Mouse (Mus musculus): ENCODE measurements around the gene Cgas. TPM values are rescaled to one million over a fixed set of nuclear protein-coding genes. Genes with fewer than 3 reads are reported as not detected.
A peak's percentile ranks its signal among the peaks of the same experiment; 100 is the strongest.

Gene Cgas
- polyA plus RNA-seq, 1 experiment = 0.79 TPM

- H3K4me3 ChIP-seq (ENCODE audit: extremely low read depth, insufficient read depth, insufficient read length) = no peak overlapping the region
- no peak overlapping the region for H3K27ac ChIP-seq (ENCODE audit: insufficient read depth, low read length)
- H3K36me3 ChIP-seq (ENCODE audit: control insufficient read depth, insufficient read depth, low read length) = peaks cover 25% of the 10 kb centered on the region
- no peaks in the 10 kb centered on the region for H3K4me1 ChIP-seq (ENCODE audit: control insufficient read depth, insufficient read depth, insufficient read length)
- 47% methylated on average over 4 of the region's 4 CpGs for WGBS
- TF ChIP-seq CTCF (IDR thresholded peaks at IDR 0.05; ENCODE audit: extremely low read depth, insufficient read depth, insufficient read length, insufficient replicate concordance) = no peak
- no peak for TF ChIP-seq POLR2A (IDR thresholded peaks at IDR 0.05; ENCODE audit: low read depth, low read length)
- DNase-seq (ENCODE audit: low read depth in 1 of 2, low spot score in 2 of 2) = no peak
- H3K27me3 ChIP-seq (ENCODE audit: control insufficient read depth, insufficient read depth, low read length) = no peaks in the 10 kb centered on the region
Observed at GRCm38 (mm10) chr9:78463337-78463736, 20.3 kb upstream of the Cgas start.

GRCm38 (mm10) chr9:78457026-78457425 lies 14.0 kb upstream of the Cgas start:
- H3K4me3 ChIP-seq (ENCODE audit: extremely low read depth, insufficient read depth, insufficient read length) = no peak overlapping the region
- DNase-seq (ENCODE audit: low read depth in 1 of 2, low spot score in 2 of 2) = no peak
- H3K4me1 ChIP-seq (ENCODE audit: control insufficient read depth, insufficient read depth, insufficient read length) = no peaks in the 10 kb centered on the region
- H3K36me3 ChIP-seq (ENCODE audit: control insufficient read depth, insufficient read depth, low read length) = peaks cover 27% of the 10 kb centered on the region
- no peak overlapping the region for H3K27ac ChIP-seq (ENCODE audit: insufficient read depth, low read length)
- no peak for TF ChIP-seq POLR2A (IDR thresholded peaks at IDR 0.05; ENCODE audit: low read depth, low read length)
- no peak for TF ChIP-seq CTCF (IDR thresholded peaks at IDR 0.05; ENCODE audit: extremely low read depth, insufficient read depth, insufficient read length, insufficient replicate concordance)
- no peaks in the 10 kb centered on the region for H3K27me3 ChIP-seq (ENCODE audit: control insufficient read depth, insufficient read depth, low read length)
- WGBS = 91% methylated on average over 8 of the region's 8 CpGs

GRCm38 (mm10) chr9:78451382-78451781 lies 8.3 kb upstream of the Cgas start:
- Histone ChIP-seq H3K4me1 (ENCODE audit: control insufficient read depth, insufficient read depth, insufficient read length) (no peaks in the 10 kb centered on the region; the same call in 1 of the 2 replicates), H3K36me3 (ENCODE audit: control insufficient read depth, insufficient read depth, low read length) (peaks cover 12% of the 10 kb centered on the region), H3K4me3 (ENCODE audit: extremely low read depth, insufficient read depth, insufficient read length) (no peak overlapping the region), H3K27me3 (ENCODE audit: control insufficient read depth, insufficient read depth, low read length) (no peaks in the 10 kb centered on the region), H3K27ac (ENCODE audit: insufficient read depth, low read length) (no peak overlapping the region)
- TF ChIP-seq CTCF (IDR thresholded peaks at IDR 0.05; ENCODE audit: extremely low read depth, insufficient read depth, insufficient read length, insufficient replicate concordance) (no peak), POLR2A (IDR thresholded peaks at IDR 0.05; ENCODE audit: low read depth, low read length) (no peak)
- DNase-seq (ENCODE audit: low read depth in 1 of 2, low spot score in 2 of 2) = peak in 1 of 2 experiments; percentile 24
- 29% methylated on average over 4 of the region's 4 CpGs for WGBS

- TF ChIP-seq POLR2A (IDR thresholded peaks at IDR 0.05; ENCODE audit: low read depth, low read length) (no peak), CTCF (IDR thresholded peaks at IDR 0.05; ENCODE audit: extremely low read depth, insufficient read depth, insufficient read length, insufficient replicate concordance) (no peak)
- H3K4me1 ChIP-seq (ENCODE audit: control insufficient read depth, insufficient read depth, insufficient read length) = no peaks in the 10 kb centered on the region; the same call in 1 of the 2 replicates
- H3K27ac ChIP-seq (ENCODE audit: insufficient read depth, low read length) = no peak overlapping the region
- H3K27me3 ChIP-seq (ENCODE audit: control insufficient read depth, insufficient read depth, low read length) = no peaks in the 10 kb centered on the region
- 87% methylated on average over 5 of the region's 5 CpGs for WGBS
- H3K4me3 ChIP-seq (ENCODE audit: extremely low read depth, insufficient read depth, insufficient read length) = no peak overlapping the region
- H3K36me3 ChIP-seq (ENCODE audit: control insufficient read depth, insufficient read depth, low read length) = peaks cover 10% of the 10 kb centered on the region
- DNase-seq (ENCODE audit: low read depth in 1 of 2, low spot score in 2 of 2) = no peak
Observed at GRCm38 (mm10) chr9:78450404-78450803, 7.4 kb upstream of the Cgas start.

GRCm38 (mm10) chr9:78447973-78448873 lies 5.2 kb upstream of the Cgas start, which contains the start of the genes Mto1 and Gm17324:
Mto1 (plus strand) TSS chr9:78448208.
Gm17324 (minus strand) TSS chr9:78448786.
- Histone ChIP-seq H3K36me3 (ENCODE audit: control insufficient read depth, insufficient read depth, low read length) (peaks cover 6% of the 10 kb centered on the region; the same call in 1 of the 2 replicates), H3K4me1 (ENCODE audit: control insufficient read depth, insufficient read depth, insufficient read length) (no peaks in the 10 kb centered on the region; the same call in 1 of the 2 replicates), H3K4me3 (ENCODE audit: extremely low read depth, insufficient read depth, insufficient read length) (peak within 1 kb of the TSS; percentile 71), H3K27ac (ENCODE audit: insufficient read depth, low read length) (peak within 1 kb of the TSS; percentile 76), H3K27me3 (ENCODE audit: control insufficient read depth, insufficient read depth, low read length) (no peaks in the 10 kb centered on the region)
- under 1% methylated on average over 96 of the region's 96 CpGs for WGBS
- peak; percentile 84 to 85 for DNase-seq (ENCODE audit: low read depth in 1 of 2, low spot score in 2 of 2)
- TF ChIP-seq CTCF (IDR thresholded peaks at IDR 0.05; ENCODE audit: extremely low read depth, insufficient read depth, insufficient read length, insufficient replicate concordance) (no peak), POLR2A (IDR thresholded peaks at IDR 0.05; ENCODE audit: low read depth, low read length) (peak; percentile 67)

- H3K27ac ChIP-seq (ENCODE audit: insufficient read depth, low read length) = no peak overlapping the region
- no peak for TF ChIP-seq POLR2A (IDR thresholded peaks at IDR 0.05; ENCODE audit: low read depth, low read length)
- no peak for TF ChIP-seq CTCF (IDR thresholded peaks at IDR 0.05; ENCODE audit: extremely low read depth, insufficient read depth, insufficient read length, insufficient replicate concordance)
- peak overlapping the region; percentile 37; the same call in 1 of the 2 replicates for H3K4me3 ChIP-seq (ENCODE audit: extremely low read depth, insufficient read depth, insufficient read length)
- WGBS = 36% methylated on average over 9 of the region's 9 CpGs
- peaks cover 3% of the 10 kb centered on the region; the same call in 1 of the 2 replicates for H3K36me3 ChIP-seq (ENCODE audit: control insufficient read depth, insufficient read depth, low read length)
- H3K4me1 ChIP-seq (ENCODE audit: control insufficient read depth, insufficient read depth, insufficient read length) = peaks cover 2% of the 10 kb centered on the region
- DNase-seq (ENCODE audit: low read depth in 1 of 2, low spot score in 2 of 2) = no peak
- peaks cover 3% of the 10 kb centered on the region for H3K27me3 ChIP-seq (ENCODE audit: control insufficient read depth, insufficient read depth, low read length)
Observed at GRCm38 (mm10) chr9:78447606-78447972, 4.6 kb upstream of the Cgas start.

- H3K36me3 ChIP-seq (ENCODE audit: control insufficient read depth, insufficient read depth, low read length) = no peaks in the 10 kb centered on the region
- H3K27ac ChIP-seq (ENCODE audit: insufficient read depth, low read length) = no peak overlapping the region
- DNase-seq (ENCODE audit: low read depth in 1 of 2, low spot score in 2 of 2) = peak in 1 of 2 experiments; percentile 5
- 3% methylated on average over 9 of the region's 9 CpGs for WGBS
- H3K4me1 ChIP-seq (ENCODE audit: control insufficient read depth, insufficient read depth, insufficient read length) = peaks cover 4% of the 10 kb centered on the region
- peaks cover 4% of the 10 kb centered on the region for H3K27me3 ChIP-seq (ENCODE audit: control insufficient read depth, insufficient read depth, low read length)
- H3K4me3 ChIP-seq (ENCODE audit: extremely low read depth, insufficient read depth, insufficient read length) = peak overlapping the region; percentile 63
- TF ChIP-seq POLR2A (IDR thresholded peaks at IDR 0.05; ENCODE audit: low read depth, low read length) = no peak
Observed at GRCm38 (mm10) chr9:78442237-78442578, 829 bp downstream of the Cgas start.

Measured in spleen, adult 2 months (tissue).